Mouse (Mus musculus): Measurements from ENCODE around the gene Mertk. TPM values are rescaled to one million over a fixed set of nuclear protein-coding genes. Genes with fewer than 3 reads are reported as not detected.

The Mertk gene
- total RNA-seq, 2 experiments from 2014 or later, result 1.0 to 1.3 TPM

- no peak for ATAC-seq (ENCODE audit: poor library complexity, severe bottlenecking)
Observed at GRCm38 (mm10) chr2:128762008-128762407, 63.3 kb downstream of the Mertk start.

GRCm38 (mm10) chr2:128765787-128766186 lies 67.0 kb downstream of the Mertk start:
- no peak for ATAC-seq (ENCODE audit: poor library complexity, severe bottlenecking)

- ATAC-seq (ENCODE audit: poor library complexity, severe bottlenecking), result no peak
Observed at GRCm38 (mm10) chr2:128768545-128769247, 69.9 kb downstream of the Mertk start.

- ATAC-seq (ENCODE audit: poor library complexity, severe bottlenecking), result no peak
Observed at GRCm38 (mm10) chr2:128770557-128770956, 71.8 kb downstream of the Mertk start.

GRCm38 (mm10) chr2:128771048-128771447 lies 72.3 kb downstream of the Mertk start:
- ATAC-seq (ENCODE audit: poor library complexity, severe bottlenecking), result peak; percentile 86

GRCm38 (mm10) chr2:128771750-128772338 lies 73.1 kb downstream of the Mertk start:
- ATAC-seq (ENCODE audit: poor library complexity, severe bottlenecking), result no peak

GRCm38 (mm10) chr2:128782231-128782630 lies 83.5 kb downstream of the Mertk start:
- peak; percentile 86 for ATAC-seq (ENCODE audit: poor library complexity, severe bottlenecking)

GRCm38 (mm10) chr2:128783660-128784345 lies 85.0 kb downstream of the Mertk start:
- ATAC-seq (ENCODE audit: poor library complexity, severe bottlenecking), result no peak

- ATAC-seq (ENCODE audit: poor library complexity, severe bottlenecking), result peak; percentile 59
Observed at GRCm38 (mm10) chr2:128784814-128785213, 86.1 kb downstream of the Mertk start.

- no peak for ATAC-seq (ENCODE audit: poor library complexity, severe bottlenecking)
Observed at GRCm38 (mm10) chr2:128786341-128786740, 87.6 kb downstream of the Mertk start.

- ATAC-seq (ENCODE audit: poor library complexity, severe bottlenecking), result peak; percentile 32; the same call in 1 of the 2 replicates
Observed at GRCm38 (mm10) chr2:128786795-128787194, 88.0 kb downstream of the Mertk start.

- ATAC-seq (ENCODE audit: poor library complexity, severe bottlenecking), result no peak
Observed at GRCm38 (mm10) chr2:128787805-128788204, 89.0 kb downstream of the Mertk start.

- ATAC-seq (ENCODE audit: poor library complexity, severe bottlenecking), result no peak
Observed at GRCm38 (mm10) chr2:128790875-128791614, 92.3 kb downstream of the Mertk start.

- ATAC-seq (ENCODE audit: poor library complexity, severe bottlenecking), result no peak
Observed at GRCm38 (mm10) chr2:128793958-128794357, 95.2 kb downstream of the Mertk start.

- peak; percentile 94 for ATAC-seq (ENCODE audit: poor library complexity, severe bottlenecking)
Observed at GRCm38 (mm10) chr2:128796463-128796862, 97.7 kb downstream of the Mertk start.

- peak; percentile 60 for ATAC-seq (ENCODE audit: poor library complexity, severe bottlenecking)
Observed at GRCm38 (mm10) chr2:128803441-128803840, 104.7 kb downstream of the Mertk start.

- no peak for ATAC-seq (ENCODE audit: poor library complexity, severe bottlenecking)
Observed at GRCm38 (mm10) chr2:128805341-128805740, 106.6 kb downstream of the Mertk start.

- ATAC-seq (ENCODE audit: poor library complexity, severe bottlenecking), result peak; percentile 94
Observed at GRCm38 (mm10) chr2:128806561-128806960, 107.8 kb downstream of the Mertk start.

- ATAC-seq (ENCODE audit: poor library complexity, severe bottlenecking), result no peak
Observed at GRCm38 (mm10) chr2:128812761-128813160, 114.0 kb downstream of the Mertk start.

- ATAC-seq (ENCODE audit: poor library complexity, severe bottlenecking), result no peak
Observed at GRCm38 (mm10) chr2:128816311-128816710, 117.6 kb downstream of the Mertk start.

- ATAC-seq (ENCODE audit: poor library complexity, severe bottlenecking), result no peak
Observed at GRCm38 (mm10) chr2:128816916-128817315, 118.2 kb downstream of the Mertk start.

All from megakaryocyte, adult 5-6 weeks (primary cell).